In genomic region chr5:54180192-54180611, GRCm38 (mm10) we compare ENCODE assay signal across 9 mouse cellular contexts.
DNase-seq lines count a peak whose midpoint lies in the region; ATAC-seq lines count a peak whose summit lies in the region.
"Had no signal": no experiment of that assay in that cellular context is flagged by ENCODE, and none has a peak within 500 bp of the region (broad histone marks: within the 10 kb centered on the region; RNA-seq: fewer than 3 reads in every experiment).

No protein-coding gene starts in this region.

- no peak overlapping the region for H3K4me3 ChIP-seq in heart, embryonic 12.5 days
- H3K4me3 ChIP-seq in neural tube, embryonic 13.5 days, result no peak overlapping the region
- H3K4me3 ChIP-seq: limb, embryonic 13.5 days had no signal

- 19% methylated on average over 2 of the region's 2 CpGs for WGBS in heart, embryonic 12.5 days
- 38% methylated on average over 2 of the region's 2 CpGs for WGBS in neural tube, embryonic 13.5 days

- no peaks in the 10 kb centered on the region for H3K36me3 ChIP-seq in heart, embryonic 12.5 days
- H3K36me3 ChIP-seq in neural tube, embryonic 13.5 days, result no peaks in the 10 kb centered on the region
- H3K36me3 ChIP-seq: limb, embryonic 13.5 days had no signal

- peaks cover 5% of the 10 kb centered on the region; the same call in 1 of the 2 replicates for H3K9me3 ChIP-seq in heart, embryonic 12.5 days (replicated peaks)
- H3K9me3 ChIP-seq in neural tube, embryonic 13.5 days, result peaks cover 4% of the 10 kb centered on the region; the same call in 1 of the 2 replicates
- H3K9me3 ChIP-seq: limb, embryonic 13.5 days had no signal

- no peak overlapping the region for H3K9ac ChIP-seq in heart, embryonic 12.5 days
- no peak overlapping the region for H3K9ac ChIP-seq in neural tube, embryonic 13.5 days
- H3K9ac ChIP-seq: limb, embryonic 13.5 days had no signal

- H3K27me3 ChIP-seq in heart, embryonic 12.5 days (replicated peaks), result no peaks in the 10 kb centered on the region
- H3K27me3 ChIP-seq in neural tube, embryonic 13.5 days, result no peaks in the 10 kb centered on the region

- peaks cover 35% of the 10 kb centered on the region for H3K4me1 ChIP-seq in heart, embryonic 12.5 days (replicated peaks)
- peaks cover 30% of the 10 kb centered on the region for H3K4me1 ChIP-seq in neural tube, embryonic 13.5 days (replicated peaks)

- H3K4me2 ChIP-seq in heart, embryonic 12.5 days, result no peak overlapping the region
- H3K4me2 ChIP-seq in neural tube, embryonic 13.5 days, result no peak overlapping the region

- H3K27ac ChIP-seq in heart, embryonic 12.5 days (ENCODE audit: poor library complexity, severe bottlenecking), result peak overlapping the region; percentile 86
- peak overlapping the region; percentile 35 for H3K27ac ChIP-seq in neural tube, embryonic 13.5 days (replicated peaks)
- H3K27ac ChIP-seq: limb, embryonic 13.5 days had no signal

- ATAC-seq in heart, embryonic 12.5 days (ENCODE audit: insufficient number of reproducible peaks, low FRiP score), result peak; percentile 85
- peak; percentile 41; the same call in 1 of the 2 replicates for ATAC-seq in neural tube, embryonic 13.5 days (ENCODE audit: low read depth)

- peak; percentile 24 to 65 for DNase-seq in adrenal gland, adult (ENCODE audit: inconsistent age in 2 of 2, low spot score in 1 of 2)
- no peak for DNase-seq in adrenal gland, postnatal 4 days (ENCODE audit: low spot score in 2 of 2)
- peak; percentile 61 for DNase-seq in embryo, embryonic 10 days (ENCODE audit: low spot score)
- peak; percentile 75 for DNase-seq in kidney, postnatal 10 days
- no peak for DNase-seq in layer of hippocampus, postnatal 14 days (ENCODE audit: low spot score in 2 of 2)
- DNase-seq in cerebellum, adult 9-10 months, result no peak

Comparison
In these comparisons a context has a peak if more than half of its experiments do, and no peak if none do; other contexts are left out.
1. DNase-seq: peak in adrenal gland, adult (2 of 2), embryo, embryonic 10 days (single experiment) and kidney, postnatal 10 days (single experiment); none in adrenal gland, postnatal 4 days (0 of 2), layer of hippocampus, postnatal 14 days (0 of 2) and cerebellum, adult 9-10 months (single experiment).